Mouse (Mus musculus) G1E-ER4 (cell line): ENCODE data around the gene Ano8. TPM values are rescaled to one million over a fixed set of nuclear protein-coding genes. Genes with fewer than 3 reads are reported as not detected.

Experiments used
- GATA1 ChIP-seq: IDR thresholded peaks from one replicate; pipeline ENCODE4 v1.8.0; 2012; ENCODE audit warnings: low read length, inconsistent platforms
- polyA plus RNA-seq: library from polyadenylated mRNA; stranded (reverse); fragments of >175 nt; gene quantifications from 2 replicates; pipeline ENCODE4 v1.2.3, GENCODE M21; 2012

Ano8 gene
- 1.1 and 1.2 TPM in 2 replicates for polyA plus RNA-seq

- TF ChIP-seq GATA1, result no peak
Observed at GRCm38 (mm10) chr8:71485142-71486135, at the start of gene Ano8. Gene Ano8 (minus strand): TSS chr8:71485963.

DNA sequence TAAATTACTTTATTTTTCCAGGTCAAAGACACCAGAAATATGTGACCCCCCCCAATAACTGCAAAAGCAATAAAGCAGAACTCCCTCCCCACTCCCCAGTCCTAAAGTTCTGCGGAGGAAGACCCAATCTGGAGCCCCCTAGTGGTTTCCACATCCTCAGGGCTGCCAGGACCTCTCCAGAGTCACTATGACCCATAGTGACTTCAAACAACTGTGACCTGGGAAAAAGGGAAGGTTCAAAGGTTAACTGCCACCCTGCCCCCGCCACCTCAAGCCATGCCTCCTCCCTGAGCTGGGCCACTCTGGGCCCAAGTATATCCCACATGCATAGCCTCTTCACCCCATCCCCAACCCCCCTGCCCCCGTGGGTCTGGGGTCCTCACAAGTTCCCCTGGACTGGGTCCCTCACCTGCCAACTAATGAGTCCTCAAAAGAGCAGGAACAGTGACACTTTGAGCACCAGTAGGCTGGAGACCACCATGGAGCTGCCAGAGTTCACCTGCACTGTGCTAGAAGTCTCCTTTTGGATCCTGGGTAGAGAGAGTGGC lies 48.6 kb upstream of the Ano8 start:
- no peak for TF ChIP-seq GATA1

GRCm38 (mm10) chr8:71528362-71529073 lies 42.8 kb upstream of the Ano8 start:
- TF ChIP-seq GATA1, result no peak

DNA sequence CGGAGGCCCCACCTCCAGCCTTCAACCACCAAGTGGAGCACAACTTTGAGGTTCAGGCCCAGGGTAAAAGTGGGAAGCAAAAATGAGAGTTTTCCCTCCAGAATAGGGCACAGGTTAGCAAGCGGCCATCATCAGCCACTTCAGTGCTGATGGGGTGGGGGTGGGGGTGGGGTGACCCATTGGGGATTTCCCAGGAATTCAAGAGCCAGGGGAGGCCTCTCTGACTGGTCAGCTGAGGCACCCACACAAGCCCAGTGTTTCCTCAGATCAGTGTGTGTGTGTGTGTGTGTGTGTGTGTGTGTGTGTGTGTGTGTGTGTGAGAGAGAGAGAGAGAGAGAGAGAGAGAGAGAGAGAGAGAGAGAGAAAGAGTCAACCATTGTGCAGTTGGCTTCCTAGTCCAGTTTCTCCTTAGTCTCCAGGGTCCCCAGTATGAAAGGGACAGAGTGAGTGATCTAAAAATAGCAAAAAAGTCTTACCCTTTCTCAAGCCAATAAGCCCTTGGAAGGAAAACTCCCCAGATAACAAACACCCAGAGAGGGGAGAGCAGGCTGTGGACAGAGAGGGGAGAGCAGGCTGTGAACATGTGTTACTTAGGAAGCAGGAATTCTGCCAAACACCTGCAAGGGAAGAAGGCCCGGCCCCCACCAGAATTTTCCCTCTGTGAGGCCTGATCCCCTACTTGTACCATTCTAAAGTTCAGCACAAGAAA lies 41.6 kb upstream of the Ano8 start:
- TF ChIP-seq GATA1, result no peak

DNA sequence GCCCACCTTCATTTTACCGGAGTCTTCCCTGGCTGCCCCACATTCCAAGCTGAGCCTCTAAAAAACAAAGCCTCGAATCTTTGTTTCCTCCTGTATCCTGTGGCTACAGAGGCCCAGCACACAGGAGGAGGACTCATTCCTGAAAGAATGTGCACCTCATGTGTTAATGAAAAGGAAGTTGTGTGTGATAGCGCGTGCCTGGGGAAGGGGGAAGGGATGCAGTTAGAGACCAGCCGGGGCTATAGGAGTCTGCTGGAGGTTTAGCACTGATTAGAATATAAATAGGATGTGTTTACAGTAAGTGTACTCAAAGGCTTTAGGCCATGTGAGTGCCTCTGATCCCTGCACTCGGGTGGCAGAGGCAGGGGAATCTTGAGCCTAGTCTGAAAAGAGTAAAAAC lies 40.5 kb upstream of the Ano8 start:
- no peak for TF ChIP-seq GATA1

DNA sequence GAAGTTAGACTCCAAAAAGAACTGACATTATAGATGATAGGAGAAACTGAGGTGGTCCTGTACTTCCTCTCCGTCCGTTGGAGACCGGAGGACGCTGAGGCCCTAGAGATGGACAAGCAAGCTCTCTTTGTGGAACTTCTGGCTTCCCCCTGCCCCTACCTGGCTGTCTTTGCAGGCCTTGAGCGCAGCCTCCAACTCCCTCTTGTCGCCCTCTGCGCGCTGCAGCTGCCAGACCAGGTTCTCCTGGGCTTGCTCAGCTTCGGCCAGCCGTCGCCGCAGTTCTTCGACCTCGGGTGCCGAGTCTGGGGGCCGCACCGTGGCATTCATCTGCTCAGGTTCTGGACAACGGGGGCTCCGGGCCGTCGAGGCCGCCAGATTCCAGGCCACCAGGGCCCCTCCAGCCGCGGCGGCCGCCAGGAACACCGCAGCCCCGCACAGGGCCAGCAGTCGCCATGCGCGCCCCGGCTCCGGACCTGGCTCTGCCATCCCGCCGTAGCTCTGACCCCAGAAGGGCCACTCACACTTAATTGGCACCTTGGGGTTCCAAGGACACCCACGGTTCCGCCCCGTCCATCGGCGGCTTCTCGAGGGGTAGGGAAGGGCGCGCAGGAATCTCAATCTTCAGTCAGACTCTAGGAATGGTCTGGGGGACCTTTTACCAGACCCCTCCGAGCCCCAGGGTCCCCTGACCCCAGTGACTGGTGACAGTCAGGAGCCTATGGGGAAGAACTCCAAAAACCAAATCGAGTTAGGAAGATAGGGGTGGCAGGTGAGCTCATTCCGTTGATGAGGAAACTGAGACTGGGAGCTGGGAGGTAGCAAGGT lies 39.7 kb upstream of the Ano8 start, which contains the start of gene Ccdc194:
TSS of gene Ccdc194 (minus strand) at position 486 of the 825 bp plus-strand sequence.
- no peak for TF ChIP-seq GATA1

- no peak for TF ChIP-seq GATA1
Observed at GRCm38 (mm10) chr8:71521634-71522033, 35.9 kb upstream of the Ano8 start.

GRCm38 (mm10) chr8:71516786-71517185 lies 31.0 kb upstream of the Ano8 start:
- TF ChIP-seq GATA1, result no peak

GRCm38 (mm10) chr8:71515043-71515442 lies 29.3 kb upstream of the Ano8 start:
- no peak for TF ChIP-seq GATA1

- no peak for TF ChIP-seq GATA1
Observed at GRCm38 (mm10) chr8:71513018-71513754, 27.4 kb upstream of the Ano8 start.

- no peak for TF ChIP-seq GATA1
Observed at GRCm38 (mm10) chr8:71511644-71512043, 25.9 kb upstream of the Ano8 start, which contains the start of gene Plvap. Gene Plvap (minus strand): TSS chr8:71511752.

DNA sequence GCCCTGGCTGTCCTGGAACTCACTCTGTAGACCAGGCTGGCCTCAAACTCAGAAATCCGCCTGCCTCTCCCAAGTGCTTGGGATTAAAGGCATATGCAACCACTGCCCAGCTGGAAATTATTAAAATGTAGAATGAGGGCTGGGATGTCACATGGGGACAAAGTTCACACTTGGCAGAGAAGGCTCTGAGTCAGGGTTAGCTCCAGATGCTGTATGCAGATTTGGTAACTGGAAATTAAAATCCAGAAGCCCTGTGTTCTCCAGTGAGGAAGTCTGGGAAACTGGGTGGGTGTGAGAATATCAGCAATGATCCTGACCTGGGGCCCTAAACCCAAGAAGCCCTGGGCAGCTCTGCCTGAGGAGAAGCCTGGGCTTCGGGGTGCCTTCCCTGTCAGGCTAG lies 23.6 kb upstream of the Ano8 start:
- TF ChIP-seq GATA1, result no peak

GRCm38 (mm10) chr8:71507589-71508104 lies 21.9 kb upstream of the Ano8 start:
- no peak for TF ChIP-seq GATA1
